Mouse (Mus musculus): ENCODE data around the gene Csnk2a1. TPM values are rescaled to one million over a fixed set of nuclear protein-coding genes. Genes with fewer than 3 reads are reported as not detected.

Gene Csnk2a1
- total RNA-seq (2014; rRNA removed) (119 and 128 TPM in 2 replicates), polyA plus RNA-seq (2015; fragmentation: Nextera tagmentation; extraction: Ambion mirVana) (107 and 109 TPM in 2 replicates)

GRCm38 (mm10) chr2:152226248-152227050 lies at the start of gene Csnk2a1:
Gene Csnk2a1 (plus strand): TSS chr2:152226839.
- Histone ChIP-seq H3K27me3 (ENCODE audit: insufficient read depth, low read length) (no peaks in the 10 kb centered on the region), H3K9ac (replicated peaks; ENCODE audit: low read length) (peak within 1 kb of the TSS; percentile 96), H3K4me2 (ENCODE audit: low read depth, low read length) (peak within 1 kb of the TSS; percentile 71), H3K36me3 (ENCODE audit: insufficient read depth, low read length) (no peaks in the 10 kb centered on the region), H3K9me3 (ENCODE audit: low read length) (no peaks in the 10 kb centered on the region), H3K27ac (peak within 1 kb of the TSS; percentile 97), H3K4me3 (ENCODE audit: low read length) (peak within 1 kb of the TSS; percentile 86), H3K4me1 (ENCODE audit: insufficient read depth, low read length) (peaks cover 9% of the 10 kb centered on the region; the same call in 1 of the 2 replicates)
- no peak for TF ChIP-seq CTCF (IDR thresholded peaks at IDR 0.05; ENCODE audit: low read depth)
- WGBS: under 1% methylated on average over 55 of the region's 58 CpGs
- ATAC-seq: peak; percentile 98
- peak; percentile 95 for DNase-seq (ENCODE audit: low spot score)

DNA sequence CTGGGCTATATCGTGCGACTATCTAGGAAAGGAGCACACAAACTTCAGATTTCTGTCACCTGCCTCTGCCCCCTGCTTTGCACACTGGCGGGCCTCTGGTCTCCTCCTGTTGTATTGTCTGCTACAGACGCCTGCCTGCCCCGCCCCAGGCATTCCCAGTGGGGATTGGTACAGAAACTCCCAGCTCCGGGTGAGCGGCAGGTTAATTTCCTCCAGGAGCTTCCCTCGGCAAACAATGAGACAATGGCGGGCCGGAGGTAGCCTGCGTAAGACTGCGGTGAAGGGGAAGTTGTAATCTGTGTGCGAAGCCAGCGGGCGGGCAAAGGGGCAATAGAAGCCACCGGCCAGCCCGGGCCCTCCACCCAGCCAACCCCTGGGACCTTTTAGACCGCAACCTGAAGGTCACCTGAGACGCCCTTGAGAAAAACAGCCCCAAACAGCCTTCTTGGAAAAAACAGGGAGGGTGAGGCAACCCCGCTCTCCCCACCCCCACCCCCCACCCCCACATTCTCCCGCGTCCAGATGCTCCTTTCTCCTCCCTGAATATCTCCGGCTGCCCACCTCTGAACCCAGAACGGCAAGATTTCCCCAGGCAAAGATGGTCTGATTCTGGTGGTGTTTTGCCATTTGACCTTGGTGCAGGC lies 49.4 kb upstream of the Csnk2a1 start:
- H3K9me3 ChIP-seq (ENCODE audit: low read length): no peaks in the 10 kb centered on the region
- no peaks in the 10 kb centered on the region for H3K27me3 ChIP-seq (ENCODE audit: insufficient read depth, low read length)
- H3K4me2 ChIP-seq (ENCODE audit: low read depth, low read length): peak overlapping the region; percentile 33; the same call in 1 of the 2 replicates
- H3K9ac ChIP-seq (replicated peaks; ENCODE audit: low read length): no peak overlapping the region
- no peak overlapping the region for H3K27ac ChIP-seq
- WGBS: 13% methylated on average over 24 of the region's 24 CpGs
- ATAC-seq (no peak), DNase-seq (ENCODE audit: low spot score) (no peak)
- TF ChIP-seq CTCF (IDR thresholded peaks at IDR 0.05; ENCODE audit: low read depth): no peak
- no peak overlapping the region for H3K4me3 ChIP-seq (ENCODE audit: low read length)
- no peaks in the 10 kb centered on the region for H3K36me3 ChIP-seq (ENCODE audit: insufficient read depth, low read length)
- H3K4me1 ChIP-seq (ENCODE audit: insufficient read depth, low read length): no peaks in the 10 kb centered on the region

GRCm38 (mm10) chr2:152177806-152178170 lies 48.9 kb upstream of the Csnk2a1 start:
- Histone ChIP-seq H3K4me3 (ENCODE audit: low read length) (no peak overlapping the region), H3K4me2 (ENCODE audit: low read depth, low read length) (no peak overlapping the region), H3K4me1 (ENCODE audit: insufficient read depth, low read length) (no peaks in the 10 kb centered on the region), H3K27me3 (ENCODE audit: insufficient read depth, low read length) (no peaks in the 10 kb centered on the region), H3K27ac (no peak overlapping the region), H3K9ac (replicated peaks; ENCODE audit: low read length) (no peak overlapping the region), H3K36me3 (ENCODE audit: insufficient read depth, low read length) (no peaks in the 10 kb centered on the region), H3K9me3 (ENCODE audit: low read length) (no peaks in the 10 kb centered on the region)
- no peak for ATAC-seq
- no peak for TF ChIP-seq CTCF (IDR thresholded peaks at IDR 0.05; ENCODE audit: low read depth)
- DNase-seq (ENCODE audit: low spot score): no peak
- 74% methylated on average over 6 of the region's 6 CpGs for WGBS

DNA sequence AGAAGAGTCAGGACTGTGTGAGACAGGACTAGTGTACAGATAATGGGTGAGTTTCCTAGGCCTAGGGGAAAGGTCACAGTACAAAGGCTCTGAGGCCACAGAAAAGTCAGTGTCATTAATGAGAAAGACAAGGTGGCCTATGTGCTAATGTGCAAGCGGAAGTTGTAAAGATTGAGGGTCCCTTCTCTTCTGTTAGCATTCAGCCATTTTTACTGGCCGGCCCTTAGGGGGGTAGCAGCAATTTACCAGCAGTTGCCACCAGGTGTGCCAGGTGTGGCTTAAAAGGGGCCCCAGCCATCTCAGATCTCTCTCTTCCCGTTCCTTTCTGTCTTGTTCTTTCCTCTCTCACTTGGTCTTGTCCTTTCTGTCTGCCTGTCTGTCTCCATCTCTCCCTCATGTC lies 48.3 kb upstream of the Csnk2a1 start:
- WGBS: 93% methylated on average over 3 of the region's 3 CpGs
- ATAC-seq (no peak), DNase-seq (ENCODE audit: low spot score) (no peak)
- no peak for TF ChIP-seq CTCF (IDR thresholded peaks at IDR 0.05; ENCODE audit: low read depth)
- Histone ChIP-seq H3K4me2 (ENCODE audit: low read depth, low read length) (no peak overlapping the region), H3K27me3 (ENCODE audit: insufficient read depth, low read length) (no peaks in the 10 kb centered on the region), H3K9ac (replicated peaks; ENCODE audit: low read length) (no peak overlapping the region), H3K36me3 (ENCODE audit: insufficient read depth, low read length) (no peaks in the 10 kb centered on the region), H3K4me1 (ENCODE audit: insufficient read depth, low read length) (no peaks in the 10 kb centered on the region), H3K27ac (no peak overlapping the region), H3K4me3 (ENCODE audit: low read length) (no peak overlapping the region), H3K9me3 (ENCODE audit: low read length) (no peaks in the 10 kb centered on the region)

GRCm38 (mm10) chr2:152179301-152179700 lies 47.3 kb upstream of the Csnk2a1 start:
- DNase-seq (ENCODE audit: low spot score) (no peak), ATAC-seq (no peak)
- H3K36me3 ChIP-seq (ENCODE audit: insufficient read depth, low read length): no peaks in the 10 kb centered on the region
- no peaks in the 10 kb centered on the region for H3K9me3 ChIP-seq (ENCODE audit: low read length)
- H3K4me2 ChIP-seq (ENCODE audit: low read depth, low read length): no peak overlapping the region
- TF ChIP-seq CTCF (IDR thresholded peaks at IDR 0.05; ENCODE audit: low read depth): no peak
- H3K9ac ChIP-seq (replicated peaks; ENCODE audit: low read length): no peak overlapping the region
- no peak overlapping the region for H3K27ac ChIP-seq
- no peaks in the 10 kb centered on the region for H3K27me3 ChIP-seq (ENCODE audit: insufficient read depth, low read length)
- H3K4me3 ChIP-seq (ENCODE audit: low read length): no peak overlapping the region
- 73% methylated on average over 2 of the region's 2 CpGs for WGBS
- no peaks in the 10 kb centered on the region for H3K4me1 ChIP-seq (ENCODE audit: insufficient read depth, low read length)

DNA sequence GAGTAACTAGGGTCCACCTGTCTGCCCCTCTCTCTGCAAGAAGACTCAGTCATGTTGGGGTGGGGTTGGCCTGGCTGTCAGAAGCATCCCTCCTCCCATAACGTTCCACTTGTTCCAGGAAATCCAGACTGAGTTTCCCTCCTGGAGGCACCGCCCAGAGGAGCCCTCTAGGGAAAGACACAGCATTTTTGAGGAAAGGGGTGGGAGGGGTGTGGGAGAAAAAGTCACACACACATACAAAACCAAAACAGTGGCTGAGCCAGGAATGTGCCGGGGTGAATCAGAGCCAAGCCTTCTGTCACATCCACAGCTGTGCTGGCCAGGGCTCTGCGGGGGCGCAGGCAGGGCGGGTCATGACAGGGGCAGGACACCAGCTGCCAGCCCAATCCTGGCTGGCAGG lies 46.3 kb upstream of the Csnk2a1 start:
- no peak overlapping the region for H3K9ac ChIP-seq (replicated peaks; ENCODE audit: low read length)
- peak; percentile 70; the same call in 1 of the 2 replicates for ATAC-seq
- 55% methylated on average over 6 of the region's 6 CpGs for WGBS
- H3K4me3 ChIP-seq (ENCODE audit: low read length): no peak overlapping the region
- H3K4me2 ChIP-seq (ENCODE audit: low read depth, low read length): no peak overlapping the region
- H3K27me3 ChIP-seq (ENCODE audit: insufficient read depth, low read length): no peaks in the 10 kb centered on the region
- no peaks in the 10 kb centered on the region for H3K36me3 ChIP-seq (ENCODE audit: insufficient read depth, low read length)
- peak; percentile 31 for DNase-seq (ENCODE audit: low spot score)
- no peaks in the 10 kb centered on the region for H3K4me1 ChIP-seq (ENCODE audit: insufficient read depth, low read length)
- no peak overlapping the region for H3K27ac ChIP-seq
- no peak for TF ChIP-seq CTCF (IDR thresholded peaks at IDR 0.05; ENCODE audit: low read depth)
- no peaks in the 10 kb centered on the region for H3K9me3 ChIP-seq (ENCODE audit: low read length)

GRCm38 (mm10) chr2:152187132-152187531 lies 39.5 kb upstream of the Csnk2a1 start:
- Histone ChIP-seq H3K9ac (replicated peaks; ENCODE audit: low read length) (no peak overlapping the region), H3K4me2 (ENCODE audit: low read depth, low read length) (no peak overlapping the region), H3K9me3 (ENCODE audit: low read length) (no peaks in the 10 kb centered on the region), H3K27me3 (ENCODE audit: insufficient read depth, low read length) (no peaks in the 10 kb centered on the region), H3K27ac (no peak overlapping the region), H3K4me3 (ENCODE audit: low read length) (no peak overlapping the region), H3K36me3 (ENCODE audit: insufficient read depth, low read length) (no peaks in the 10 kb centered on the region), H3K4me1 (ENCODE audit: insufficient read depth, low read length) (no peaks in the 10 kb centered on the region)
- ATAC-seq (no peak), DNase-seq (ENCODE audit: low spot score) (no peak)
- 82% methylated on average over 5 of the region's 5 CpGs for WGBS
- no peak for TF ChIP-seq CTCF (IDR thresholded peaks at IDR 0.05; ENCODE audit: low read depth)

All from hindbrain, postnatal 0 days (tissue).